Mouse (Mus musculus): ENCODE data around the gene Pbrm1. TPM values are rescaled to one million over a fixed set of nuclear protein-coding genes. Genes with fewer than 3 reads are reported as not detected.

The Pbrm1 gene
- polyA plus RNA-seq, 1 experiment from 2014 or later = 33.1 TPM

DNA sequence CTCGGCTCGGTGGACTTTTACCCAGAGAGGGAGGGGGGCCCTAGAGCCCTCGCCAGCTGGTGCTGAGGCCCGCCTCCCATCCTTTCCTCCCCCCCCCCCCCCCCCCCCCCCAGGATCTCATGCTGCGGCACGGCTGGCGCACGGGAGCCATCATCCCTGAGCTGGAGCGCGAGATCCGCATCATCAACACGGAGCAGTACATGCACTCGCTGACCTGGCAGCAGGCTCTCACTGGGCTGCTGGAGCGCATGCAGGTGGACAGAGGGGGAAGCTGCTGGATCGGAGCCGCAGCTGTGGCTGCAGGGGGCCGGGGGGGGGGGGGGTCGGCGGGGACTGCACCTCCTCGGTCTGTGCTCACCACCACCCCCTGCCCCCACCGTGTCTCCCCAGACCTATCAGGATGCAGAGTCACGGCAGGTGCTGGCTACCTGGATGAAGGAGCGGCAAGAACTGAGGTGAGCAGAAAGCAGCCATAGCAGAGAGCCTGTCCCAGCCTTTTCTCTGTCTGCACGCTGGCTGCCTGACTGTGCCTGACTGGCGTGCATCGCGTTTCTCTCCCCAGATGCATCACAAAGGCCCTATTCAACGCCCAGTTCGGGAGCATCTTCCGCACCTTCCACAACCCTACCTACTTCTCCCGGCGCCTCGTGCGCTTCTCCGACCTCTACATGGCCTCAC, 119.4 kb downstream of the Pbrm1 start:
- ATAC-seq = no peak
- no peak for TF ChIP-seq CTCF (IDR thresholded peaks at IDR 0.05; ENCODE audit: low read depth)
- Histone ChIP-seq H3K9me3 (ENCODE audit: control insufficient read depth) (no peaks in the 10 kb centered on the region), H3K4me3 (ENCODE audit: low read depth, low read length) (no peak overlapping the region), H3K27ac (ENCODE audit: low read depth, low read length) (no peak overlapping the region), H3K36me3 (ENCODE audit: control insufficient read depth, insufficient read depth) (peaks cover 32% of the 10 kb centered on the region; the same call in 1 of the 2 replicates), H3K9ac (ENCODE audit: low read depth, low read length) (no peak overlapping the region), H3K4me2 (replicated peaks; ENCODE audit: low read depth) (no peak overlapping the region), H3K4me1 (replicated peaks; ENCODE audit: control insufficient read depth, insufficient read depth, low read length) (peaks cover 2% of the 10 kb centered on the region), H3K27me3 (replicated peaks; ENCODE audit: control insufficient read depth, insufficient read depth, low read length) (no peaks in the 10 kb centered on the region)
- WGBS = 91% methylated on average over 23 of the region's 35 CpGs

DNA sequence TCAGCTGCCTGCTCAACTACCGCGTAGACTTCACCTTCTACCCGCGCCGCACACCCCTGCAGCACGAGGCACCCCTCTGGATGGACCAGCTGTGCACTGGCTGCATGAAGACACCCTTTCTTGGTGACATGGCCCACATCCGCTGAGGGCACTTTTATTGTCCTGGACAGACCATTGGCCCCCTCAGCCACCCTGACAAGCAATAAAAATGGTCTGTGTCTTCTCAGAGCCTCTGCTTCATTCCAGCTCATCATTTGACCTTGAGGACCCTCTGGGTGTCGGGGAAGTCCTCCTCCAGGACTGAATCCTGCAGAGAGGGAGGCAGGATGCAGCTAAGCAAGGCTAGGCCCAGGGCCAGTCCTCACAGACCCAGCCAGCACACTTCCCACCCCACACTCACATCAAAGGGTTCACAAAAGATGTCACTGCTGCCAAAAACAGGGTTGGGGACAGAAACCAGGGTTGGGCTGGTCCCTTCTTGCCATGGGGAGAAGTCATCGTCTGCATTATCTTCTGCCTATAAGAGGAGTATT, 120.0 kb downstream of the Pbrm1 start:
- TF ChIP-seq CTCF (IDR thresholded peaks at IDR 0.05; ENCODE audit: low read depth) = no peak
- 90% methylated on average over 9 of the region's 9 CpGs for WGBS
- no peak overlapping the region for H3K4me2 ChIP-seq (replicated peaks; ENCODE audit: low read depth)
- no peaks in the 10 kb centered on the region for H3K9me3 ChIP-seq (ENCODE audit: control insufficient read depth)
- no peak overlapping the region for H3K27ac ChIP-seq (ENCODE audit: low read depth, low read length)
- H3K4me1 ChIP-seq (replicated peaks; ENCODE audit: control insufficient read depth, insufficient read depth, low read length) = no peaks in the 10 kb centered on the region; the same call in 1 of the 2 replicates
- ATAC-seq = no peak
- peaks cover 32% of the 10 kb centered on the region; the same call in 1 of the 2 replicates for H3K36me3 ChIP-seq (ENCODE audit: control insufficient read depth, insufficient read depth)
- no peak overlapping the region for H3K4me3 ChIP-seq (ENCODE audit: low read depth, low read length)
- H3K27me3 ChIP-seq (replicated peaks; ENCODE audit: control insufficient read depth, insufficient read depth, low read length) = no peaks in the 10 kb centered on the region
- H3K9ac ChIP-seq (ENCODE audit: low read depth, low read length) = no peak overlapping the region

- Histone ChIP-seq H3K27ac (ENCODE audit: low read depth, low read length) (no peak overlapping the region), H3K4me3 (ENCODE audit: low read depth, low read length) (no peak overlapping the region), H3K9me3 (ENCODE audit: control insufficient read depth) (no peaks in the 10 kb centered on the region), H3K27me3 (replicated peaks; ENCODE audit: control insufficient read depth, insufficient read depth, low read length) (no peaks in the 10 kb centered on the region), H3K9ac (ENCODE audit: low read depth, low read length) (no peak overlapping the region), H3K36me3 (ENCODE audit: control insufficient read depth, insufficient read depth) (peaks cover 32% of the 10 kb centered on the region; the same call in 1 of the 2 replicates), H3K4me1 (replicated peaks; ENCODE audit: control insufficient read depth, insufficient read depth, low read length) (no peaks in the 10 kb centered on the region), H3K4me2 (replicated peaks; ENCODE audit: low read depth) (no peak overlapping the region)
- no peak for TF ChIP-seq CTCF (IDR thresholded peaks at IDR 0.05; ENCODE audit: low read depth)
- 88% methylated on average over 12 of the region's 12 CpGs for WGBS
- no peak for ATAC-seq
These were observed 120.7 kb downstream of the Pbrm1 start for GRCm38 (mm10) chr14:31139666-31140065.

- H3K36me3 ChIP-seq (ENCODE audit: control insufficient read depth, insufficient read depth) = peaks cover 32% of the 10 kb centered on the region; the same call in 1 of the 2 replicates
- ATAC-seq = no peak
These were observed 121.2 kb downstream of the Pbrm1 start for GRCm38 (mm10) chr14:31140141-31140540.

DNA sequence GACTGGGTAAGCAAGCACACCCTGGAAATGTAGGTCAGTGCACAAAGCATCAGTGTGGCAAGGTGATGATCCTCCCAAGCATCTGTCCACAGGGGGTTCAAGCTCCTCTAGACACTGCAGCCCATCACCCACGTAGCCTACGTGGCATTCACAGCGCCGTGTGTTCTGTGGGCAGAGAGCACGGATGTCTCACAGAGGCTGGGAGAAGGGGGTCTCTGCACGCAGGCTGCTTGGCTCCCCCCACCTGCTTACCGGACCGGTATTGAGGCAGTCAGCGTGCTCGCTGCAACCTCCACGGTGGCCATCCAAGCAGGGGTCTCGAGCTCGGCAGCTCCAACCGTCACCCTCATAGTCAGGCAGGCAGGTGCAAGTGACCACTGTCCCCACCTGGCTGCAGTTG, 122.1 kb downstream of the Pbrm1 start:
- H3K4me2 ChIP-seq (replicated peaks; ENCODE audit: low read depth) = no peak overlapping the region
- 95% methylated on average over 14 of the region's 14 CpGs for WGBS
- ATAC-seq = no peak
- TF ChIP-seq CTCF (IDR thresholded peaks at IDR 0.05; ENCODE audit: low read depth) = no peak
- H3K4me1 ChIP-seq (replicated peaks; ENCODE audit: control insufficient read depth, insufficient read depth, low read length) = no peaks in the 10 kb centered on the region
- no peak overlapping the region for H3K4me3 ChIP-seq (ENCODE audit: low read depth, low read length)
- peaks cover 29% of the 10 kb centered on the region; the same call in 1 of the 2 replicates for H3K36me3 ChIP-seq (ENCODE audit: control insufficient read depth, insufficient read depth)
- no peak overlapping the region for H3K27ac ChIP-seq (ENCODE audit: low read depth, low read length)
- no peaks in the 10 kb centered on the region for H3K27me3 ChIP-seq (replicated peaks; ENCODE audit: control insufficient read depth, insufficient read depth, low read length)
- no peak overlapping the region for H3K9ac ChIP-seq (ENCODE audit: low read depth, low read length)
- H3K9me3 ChIP-seq (ENCODE audit: control insufficient read depth) = no peaks in the 10 kb centered on the region

More at GRCm38 (mm10) chr14:31140141-31140540, 121.2 kb downstream of the Pbrm1 start:
- Histone ChIP-seq H3K9me3 (ENCODE audit: control insufficient read depth) (no peaks in the 10 kb centered on the region), H3K4me2 (replicated peaks; ENCODE audit: low read depth) (no peak overlapping the region), H3K4me1 (replicated peaks; ENCODE audit: control insufficient read depth, insufficient read depth, low read length) (no peaks in the 10 kb centered on the region), H3K4me3 (ENCODE audit: low read depth, low read length) (no peak overlapping the region), H3K9ac (ENCODE audit: low read depth, low read length) (no peak overlapping the region), H3K27me3 (replicated peaks; ENCODE audit: control insufficient read depth, insufficient read depth, low read length) (no peaks in the 10 kb centered on the region), H3K27ac (ENCODE audit: low read depth, low read length) (no peak overlapping the region)
- WGBS = 91% methylated on average over 15 of the region's 15 CpGs
- no peak for TF ChIP-seq CTCF (IDR thresholded peaks at IDR 0.05; ENCODE audit: low read depth)

DNA sequence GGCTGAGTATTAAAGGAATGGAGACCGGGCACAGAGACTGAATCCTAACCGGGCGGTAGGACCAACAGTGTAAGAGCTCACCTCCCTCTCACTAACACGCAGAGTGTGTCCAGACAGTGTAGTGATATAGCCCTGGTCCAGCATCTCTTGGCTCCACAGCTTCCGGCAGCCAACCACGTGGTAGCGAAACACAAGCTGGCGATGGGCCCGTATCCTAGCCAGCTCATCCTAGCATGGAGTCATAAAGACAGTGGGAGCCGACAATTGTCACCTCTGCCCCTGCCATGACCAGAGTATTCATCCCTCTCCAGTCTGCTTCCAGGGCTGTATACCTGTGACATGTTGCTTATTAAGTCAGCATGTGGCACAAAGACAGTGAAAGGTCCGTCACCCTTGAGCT, 126.8 kb downstream of the Pbrm1 start:
- Histone ChIP-seq H3K27ac (ENCODE audit: low read depth, low read length) (no peak overlapping the region), H3K4me3 (ENCODE audit: low read depth, low read length) (no peak overlapping the region), H3K36me3 (ENCODE audit: control insufficient read depth, insufficient read depth) (no peaks in the 10 kb centered on the region; the same call in 1 of the 2 replicates), H3K4me2 (replicated peaks; ENCODE audit: low read depth) (no peak overlapping the region), H3K4me1 (replicated peaks; ENCODE audit: control insufficient read depth, insufficient read depth, low read length) (no peaks in the 10 kb centered on the region), H3K9ac (ENCODE audit: low read depth, low read length) (no peak overlapping the region), H3K9me3 (ENCODE audit: control insufficient read depth) (no peaks in the 10 kb centered on the region), H3K27me3 (replicated peaks; ENCODE audit: control insufficient read depth, insufficient read depth, low read length) (no peaks in the 10 kb centered on the region)
- WGBS = 91% methylated on average over 11 of the region's 11 CpGs
- ATAC-seq = no peak
- no peak for TF ChIP-seq CTCF (IDR thresholded peaks at IDR 0.05; ENCODE audit: low read depth)

Data from intestine, postnatal 0 days (tissue).